Mouse (Mus musculus): ENCODE data around the gene Nebl. TPM values are rescaled to one million over a fixed set of nuclear protein-coding genes. Genes with fewer than 3 reads are reported as not detected.

The Nebl gene
- total RNA-seq (2021), result 1 to 10 TPM; 1.4 to 2.3 TPM
- long read RNA-seq, experiment 1, result 0 reads
- long read RNA-seq, experiment 2, partial matches to known transcripts, result 0 of 1 reads
- long read RNA-seq, experiment 2, other reads (novel, unspliced or antisense), result 0 of 1 reads

DNA sequence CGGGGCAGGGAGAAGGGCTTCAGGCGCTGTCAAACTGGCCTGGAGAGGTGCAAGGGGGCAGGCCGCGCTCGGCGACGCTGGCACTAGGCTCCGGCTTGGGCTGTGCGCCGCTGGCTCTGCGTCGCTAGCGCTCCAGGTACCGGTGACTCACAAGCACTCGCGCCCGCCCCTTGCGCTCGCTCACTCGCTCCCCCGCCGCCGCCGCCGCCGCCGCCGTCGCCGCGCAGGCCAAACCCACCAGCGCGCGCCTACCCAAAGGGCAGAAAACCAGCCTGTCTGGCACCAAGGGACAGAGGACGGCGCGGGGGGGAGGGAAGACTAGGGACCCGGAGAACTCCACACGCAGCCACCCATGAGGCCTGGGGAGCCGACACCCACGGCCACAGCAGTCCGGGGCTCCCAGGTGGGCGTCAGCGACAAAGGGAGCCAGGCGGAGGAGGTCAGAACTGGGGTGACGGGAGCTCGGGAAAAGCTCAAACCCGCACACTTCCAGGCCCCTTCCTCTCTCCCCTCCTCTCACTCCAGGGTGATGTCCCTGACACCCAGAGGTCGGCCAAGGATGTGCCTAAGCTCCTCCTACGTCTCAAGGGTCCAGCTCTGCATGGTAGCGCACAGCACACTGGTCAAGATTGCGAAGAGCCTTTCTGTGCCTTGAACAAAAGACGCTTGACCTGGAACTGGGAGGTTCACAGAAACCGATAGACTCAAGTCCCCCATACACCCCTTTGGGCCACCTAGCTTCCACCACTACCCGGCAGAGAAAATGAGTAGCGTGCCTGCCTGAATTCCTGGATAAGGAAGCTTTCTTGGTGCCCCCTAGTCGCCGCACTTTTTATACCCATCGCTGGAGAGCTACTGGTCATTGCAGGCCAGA lies at the start of gene Nebl:
Gene Nebl (minus strand): TSS at position 508 of the 874 bp plus-strand sequence.
- intact Hi-C loops (cut with DNase I), result no loop called here
- DNase-seq, result no peak

DNA sequence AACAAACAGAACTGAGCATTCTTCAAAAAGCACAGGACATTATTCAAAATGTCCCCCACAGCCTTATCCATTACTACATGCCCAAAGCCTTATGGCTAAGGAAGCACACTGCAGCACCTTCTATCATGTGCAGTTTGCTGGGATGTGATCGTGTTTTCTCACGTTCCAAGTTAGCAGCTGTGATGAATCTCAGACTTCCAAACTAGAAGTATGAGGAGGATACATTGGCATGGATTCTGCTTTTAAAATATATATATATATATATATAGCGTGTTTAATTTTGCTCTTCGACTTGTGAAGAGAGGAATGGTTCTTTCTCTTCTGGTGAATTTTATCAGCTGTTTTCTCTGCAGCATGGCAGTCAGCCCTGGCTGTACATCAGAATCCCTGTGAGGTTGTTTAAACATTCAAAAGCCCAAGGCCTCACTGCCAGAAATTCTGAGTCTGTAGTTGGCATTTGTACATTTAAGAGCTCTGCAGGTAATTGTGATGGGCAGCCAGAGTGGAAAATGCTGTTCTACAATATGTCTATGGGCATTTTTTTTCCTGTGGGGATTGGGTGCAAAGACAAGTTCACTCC lies 39.1 kb upstream of the Nebl start:
- DNase-seq, result no peak
- intact Hi-C loops (cut with DNase I), result no loop called here

DNA sequence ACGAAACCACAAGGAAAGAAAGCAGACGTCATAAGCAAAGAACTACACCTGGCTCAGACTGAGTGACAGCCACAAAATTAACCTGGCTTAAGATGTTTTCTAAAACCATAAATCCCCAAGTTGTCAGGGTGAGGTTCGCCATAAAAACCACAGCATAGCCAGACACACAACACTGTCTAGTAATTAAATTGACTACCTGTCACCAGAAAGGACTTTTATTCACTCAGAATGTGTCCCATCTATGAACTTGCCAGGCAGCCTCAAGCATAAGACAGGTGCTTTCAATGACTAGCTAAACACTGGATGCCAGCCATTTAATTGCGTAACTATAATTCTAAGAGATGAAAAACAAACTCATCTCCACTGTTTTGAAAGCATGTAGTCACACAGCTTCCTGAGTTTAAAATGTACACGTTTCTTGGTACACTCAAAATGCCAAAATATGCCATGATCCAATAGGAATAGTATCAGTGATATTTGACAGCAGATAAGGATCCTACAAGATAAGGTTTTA lies 38.0 kb upstream of the Nebl start:
- intact Hi-C loops (cut with DNase I), result no loop called here
- DNase-seq, result no peak

DNA sequence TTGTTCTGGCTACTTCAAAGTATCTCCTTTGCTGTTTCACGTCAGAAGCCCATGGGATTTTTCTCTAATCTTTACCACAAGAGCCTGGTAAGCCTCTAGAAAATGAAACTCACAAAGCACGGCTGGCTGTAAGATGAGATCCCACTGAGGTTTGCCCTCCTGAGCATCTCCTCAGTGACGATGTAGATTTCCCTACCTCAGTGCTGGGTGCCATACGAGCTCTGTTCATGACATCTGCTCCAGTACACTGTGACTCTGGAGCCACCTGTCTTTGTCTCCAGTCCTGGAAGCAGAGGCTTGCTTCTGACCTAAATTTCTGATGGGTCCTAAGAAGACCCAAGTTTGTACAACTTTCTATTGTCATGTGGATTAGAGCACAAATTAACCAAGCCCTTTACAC lies 25.0 kb upstream of the Nebl start:
- intact Hi-C loops (cut with DNase I), result no loop called here

DNA sequence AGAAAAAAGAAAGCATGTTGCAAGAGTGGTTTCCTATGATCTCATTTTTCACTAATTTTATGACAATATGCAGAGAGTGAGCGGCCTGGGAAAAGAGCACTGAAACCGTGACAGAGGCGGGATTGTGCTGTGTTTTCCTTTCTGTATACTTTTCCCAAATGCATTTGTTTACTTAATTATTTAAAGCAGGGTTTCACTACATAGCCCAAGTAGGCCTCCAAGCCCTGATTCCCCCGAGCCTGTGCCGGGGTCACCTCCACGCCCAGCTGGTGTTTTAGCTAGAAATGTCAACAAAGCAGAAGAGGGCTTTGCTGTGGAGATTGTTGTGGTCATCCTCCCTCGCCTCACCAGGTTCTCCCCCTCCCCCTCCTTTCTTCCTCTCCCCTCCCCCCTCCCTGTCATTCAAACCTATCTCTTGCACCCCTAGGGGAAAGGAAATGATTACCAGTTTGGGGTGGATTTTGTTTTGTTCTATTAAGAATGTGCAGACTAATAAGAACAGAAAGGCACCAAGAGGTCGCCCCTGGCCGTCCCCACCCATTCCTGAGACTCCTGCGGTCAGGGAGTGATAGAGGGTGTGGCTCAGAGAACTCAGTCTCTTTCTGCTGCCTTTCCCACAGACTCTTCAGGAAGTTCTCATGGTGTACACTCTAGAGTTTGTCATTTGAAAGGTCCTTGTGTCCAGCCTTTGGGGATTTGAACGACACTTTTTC lies 10.9 kb upstream of the Nebl start:
- DNase-seq, result no peak
- intact Hi-C loops (cut with DNase I), result no loop called here

More for the DNA sequence above, 25.0 kb upstream of the Nebl start:
- DNase-seq, result no peak

DNA sequence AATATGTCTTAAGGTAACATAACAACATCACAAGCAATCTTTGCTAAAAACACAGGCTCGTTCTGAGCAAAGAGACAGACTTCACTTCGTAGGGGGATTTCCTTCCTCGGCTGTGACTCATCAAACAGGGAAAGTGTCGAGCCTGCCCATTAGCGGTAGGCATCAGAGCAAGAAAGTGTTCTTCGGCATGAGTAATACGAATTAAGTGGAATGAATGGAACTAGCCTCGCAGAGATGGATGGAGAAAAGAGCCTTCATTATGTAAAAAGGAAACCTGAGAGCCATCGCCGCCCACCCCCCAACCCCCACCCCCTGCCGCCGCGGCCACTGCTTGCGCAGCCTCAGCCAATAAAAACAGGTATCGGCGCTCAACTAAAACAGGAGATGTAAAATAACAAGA lies 10.3 kb upstream of the Nebl start:
- intact Hi-C loops (cut with DNase I), result no loop called here
- DNase-seq, result no peak

DNA sequence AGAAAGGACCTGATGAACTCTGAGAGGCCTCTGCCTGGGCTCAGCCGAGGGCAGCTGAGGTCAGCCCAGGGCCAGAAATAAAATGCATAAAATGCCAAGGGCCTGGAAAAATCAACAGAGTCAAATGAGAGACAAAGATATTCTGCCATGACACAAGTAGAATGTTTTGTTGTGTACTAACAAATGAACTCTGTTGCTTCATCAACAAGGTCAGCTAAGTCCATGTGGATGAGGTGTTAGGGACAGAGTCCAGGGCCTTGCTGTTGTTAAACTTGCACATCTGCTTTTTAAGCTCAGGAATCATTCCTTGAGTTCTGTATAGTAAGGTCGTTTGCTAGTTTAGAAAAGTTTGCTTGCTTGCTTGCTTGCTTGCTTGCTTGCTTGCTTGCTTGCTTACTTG lies 9.2 kb upstream of the Nebl start:
- intact Hi-C loops (cut with DNase I), result no loop called here
- DNase-seq, result no peak

DNA sequence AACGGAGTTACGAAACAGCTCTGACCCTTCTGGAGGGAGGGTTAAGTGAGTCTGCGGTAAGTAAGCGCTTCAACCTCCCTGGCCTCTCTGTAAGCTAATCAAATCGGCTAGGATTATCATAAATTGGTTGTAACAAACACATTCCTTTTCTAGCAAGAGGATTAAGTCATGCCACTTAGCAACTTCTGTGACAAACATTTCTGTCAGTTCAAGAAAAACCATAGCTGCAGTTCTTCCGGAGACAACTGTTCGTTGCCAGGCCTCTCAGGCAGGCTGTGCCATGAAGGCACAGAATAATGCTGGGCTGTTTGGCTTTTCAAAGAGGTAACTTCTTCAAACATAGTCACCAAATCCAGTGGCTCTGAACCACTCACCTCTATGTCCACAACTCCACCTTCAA lies 946 bp upstream of the Nebl start:
- intact Hi-C loops (cut with DNase I), result no loop called here
- no peak for DNase-seq

DNA sequence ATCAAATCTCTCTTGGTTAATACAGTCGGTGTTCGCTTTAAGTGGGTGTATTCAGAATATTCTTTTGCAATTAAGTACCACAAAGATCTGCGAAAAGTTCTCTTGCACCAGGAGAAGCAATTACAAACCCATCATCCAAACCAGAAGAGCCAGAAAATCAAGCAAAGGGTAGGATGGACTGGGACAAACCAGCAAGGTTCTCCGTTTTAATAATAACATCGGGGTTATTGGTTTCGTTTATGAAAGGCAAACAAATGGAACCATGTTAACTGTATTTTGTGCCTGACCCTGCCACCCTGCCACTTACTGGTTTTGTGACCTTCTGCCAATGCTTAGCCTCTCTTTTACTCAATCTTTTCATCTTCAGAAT lies 552 bp upstream of the Nebl start:
- intact Hi-C loops (cut with DNase I), result no loop called here
- DNase-seq, result no peak

DNA sequence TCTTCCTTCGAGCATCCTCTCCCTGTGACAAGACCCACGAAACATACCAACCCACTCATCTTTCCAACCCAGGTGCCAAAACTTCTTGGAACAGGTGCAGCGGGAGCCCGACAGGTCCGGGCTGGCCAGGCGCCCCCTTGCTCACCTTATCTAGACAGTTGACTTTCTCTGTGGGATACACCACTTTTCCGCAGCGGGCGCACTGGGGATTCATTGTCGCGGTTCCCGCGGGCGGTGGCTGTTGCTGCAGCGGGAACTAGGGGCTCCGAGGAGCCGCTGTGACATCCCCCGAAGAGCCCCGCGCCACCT lies 662 bp downstream of the Nebl start:
- no peak for DNase-seq
- intact Hi-C loops (cut with DNase I), result no loop called here

DNA sequence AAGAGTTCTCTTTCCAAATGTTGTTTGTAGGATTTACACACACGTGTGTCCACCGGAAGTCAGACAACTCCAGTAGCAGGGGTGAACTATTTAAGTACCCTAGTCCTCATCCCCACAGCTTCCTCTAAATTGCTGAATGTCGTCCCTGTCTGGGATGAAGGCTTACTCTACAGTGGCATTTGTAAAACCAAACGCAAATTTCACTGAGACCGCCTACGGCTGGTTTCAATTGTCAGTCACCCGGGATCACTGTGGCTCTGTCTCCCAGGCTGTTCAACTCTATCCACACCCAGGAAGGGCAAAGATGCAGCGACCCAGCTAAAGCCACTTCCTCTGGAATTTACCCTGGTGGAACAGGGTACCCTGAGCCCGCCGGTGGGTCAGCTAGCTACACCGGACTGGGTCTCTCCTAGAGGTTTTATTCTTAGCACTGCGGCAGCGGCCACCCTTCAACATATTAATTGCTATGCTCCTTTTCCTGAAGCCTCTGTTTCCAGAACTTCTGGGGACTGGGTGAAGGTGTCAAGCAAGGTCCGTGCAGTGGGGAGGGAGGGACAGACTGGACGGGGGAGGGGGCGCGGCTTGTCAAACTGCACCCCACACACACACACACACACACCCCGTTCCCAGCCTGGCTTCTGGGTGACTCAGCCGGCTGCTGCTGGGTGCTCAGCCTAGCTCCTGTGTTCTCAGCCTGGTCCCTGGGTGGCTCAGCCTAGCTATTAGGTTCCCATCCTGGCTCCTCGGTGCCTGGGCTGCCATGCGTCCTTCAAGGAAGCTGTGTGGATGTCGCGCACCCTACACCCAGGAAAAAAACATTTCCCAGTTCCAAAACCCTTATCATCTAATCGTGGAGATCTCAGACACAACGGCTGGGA lies 1.3 kb downstream of the Nebl start:
- intact Hi-C loops (cut with DNase I), result no loop called here

DNA sequence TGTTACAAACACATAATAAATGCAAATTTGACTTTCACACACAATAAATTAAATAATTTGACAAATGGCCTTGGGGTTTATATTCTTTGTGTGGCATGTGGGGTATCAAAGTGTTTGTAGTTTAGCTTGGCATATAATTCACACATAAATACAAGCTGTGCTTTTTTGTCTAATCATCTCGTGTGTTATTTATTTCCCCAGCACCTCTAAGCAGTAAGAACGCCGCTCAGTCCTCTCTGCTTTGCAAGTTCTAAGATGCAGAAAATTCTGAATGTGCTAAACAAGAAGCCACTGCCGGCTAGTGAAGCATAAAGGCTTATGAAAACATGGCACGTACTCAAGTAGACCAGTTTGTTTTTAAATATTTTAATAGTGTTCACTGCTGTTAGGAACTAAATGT lies 6.9 kb downstream of the Nebl start:
- intact Hi-C loops (cut with DNase I), result no loop called here
- DNase-seq, result no peak

More for the DNA sequence above, 1.3 kb downstream of the Nebl start:
- DNase-seq, result no peak

DNA sequence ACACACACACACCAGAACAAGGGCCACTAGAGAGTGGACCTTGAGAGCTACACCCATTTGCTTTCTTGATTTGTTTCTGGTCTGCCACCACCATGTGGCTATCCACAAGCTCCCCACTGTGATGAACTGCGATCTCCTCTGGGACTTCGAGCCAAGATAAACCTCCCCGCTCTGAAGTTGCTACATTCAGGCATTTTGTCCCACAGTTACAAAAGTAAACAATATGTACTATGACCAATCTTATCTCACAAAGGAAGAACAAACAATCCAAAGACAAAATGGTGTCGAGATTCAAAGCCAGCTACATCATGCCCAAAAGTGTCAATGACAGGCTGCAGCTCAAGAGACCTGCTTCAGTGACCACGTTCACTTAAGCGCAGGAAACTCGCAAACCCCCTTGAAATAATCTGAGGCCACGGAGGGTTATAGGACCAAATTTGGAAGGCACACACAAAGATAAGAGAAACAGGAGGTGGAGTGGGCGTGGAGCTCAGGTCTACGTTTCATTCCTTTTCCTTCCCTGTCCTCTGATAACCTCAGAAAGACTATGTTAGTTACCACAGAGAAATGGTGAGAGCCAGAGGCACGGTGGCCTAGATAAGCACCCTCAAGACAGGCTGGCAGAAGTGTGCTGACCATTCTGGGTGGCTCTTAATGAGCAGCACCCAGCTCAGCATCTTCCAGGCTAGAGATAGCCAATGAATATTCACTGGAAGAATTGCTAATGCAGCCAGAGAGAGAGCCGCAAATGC lies 7.8 kb downstream of the Nebl start:
- no peak for DNase-seq
- intact Hi-C loops (cut with DNase I), result no loop called here

DNA sequence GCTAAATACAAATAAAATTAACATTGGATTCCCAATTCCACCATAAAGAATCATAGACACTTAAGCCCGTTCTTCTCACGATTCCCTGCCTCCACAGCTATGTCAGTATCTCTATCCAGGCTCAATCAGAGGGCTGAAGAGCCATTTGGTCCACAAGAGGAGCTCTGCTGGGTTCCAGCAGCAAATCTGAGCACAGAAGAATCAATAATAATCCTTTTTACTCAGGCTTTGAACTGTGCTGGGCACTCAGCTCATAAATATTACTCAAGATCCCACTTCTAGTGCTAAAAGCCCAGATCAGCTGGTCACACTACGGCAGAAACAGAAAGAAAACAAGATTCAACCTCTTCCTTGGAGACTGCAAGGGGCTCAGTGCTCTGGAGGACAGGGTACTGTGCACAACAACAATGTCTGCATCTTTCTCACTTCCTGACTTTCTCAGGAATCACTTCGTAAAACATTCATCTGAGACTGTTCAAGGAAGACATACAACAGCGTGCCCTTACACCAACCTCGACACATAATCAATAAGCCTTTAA lies 10.0 kb downstream of the Nebl start:
- intact Hi-C loops (cut with DNase I), result no loop called here

DNA sequence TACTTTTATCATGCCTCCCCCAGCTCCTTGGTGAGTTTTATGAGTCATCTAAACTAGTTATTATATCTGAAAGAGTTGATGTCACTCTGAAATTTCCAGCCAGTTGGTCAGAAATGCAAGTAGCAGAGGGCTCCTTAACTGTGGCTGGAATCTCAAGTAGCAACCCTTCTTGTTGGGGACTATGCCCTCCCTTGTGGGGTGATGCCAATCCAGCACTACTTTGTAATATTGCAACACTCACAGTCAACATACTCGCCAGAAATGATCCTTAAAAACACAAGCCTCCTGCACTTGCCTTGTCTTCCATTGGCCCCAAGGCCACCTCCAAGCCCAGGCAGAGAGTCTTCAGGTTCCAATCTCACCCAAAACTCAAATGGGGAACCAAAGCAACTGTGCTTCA lies 13.0 kb downstream of the Nebl start:
- no peak for DNase-seq
- intact Hi-C loops (cut with DNase I), result no loop called here

More for the DNA sequence above, 10.0 kb downstream of the Nebl start:
- no peak for DNase-seq

DNA sequence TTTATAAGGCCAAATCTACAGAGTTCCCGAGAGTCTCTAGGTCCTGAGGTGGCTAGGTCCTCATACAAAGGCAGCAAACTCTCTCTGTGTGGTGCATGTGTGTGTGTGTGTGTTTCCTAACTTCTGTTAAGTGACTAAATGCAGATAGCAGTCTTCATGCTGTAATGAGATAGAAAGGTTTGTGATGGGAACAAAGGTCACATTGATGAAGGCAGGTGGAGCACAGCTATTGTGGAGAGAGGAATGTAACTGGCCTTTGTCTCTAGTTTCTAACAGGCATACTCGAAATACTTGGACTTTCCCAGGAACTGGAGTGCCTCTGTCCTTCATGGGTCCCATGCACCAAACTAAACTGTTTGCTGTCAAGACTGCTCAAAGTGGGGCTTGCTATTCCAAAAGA lies 14.1 kb downstream of the Nebl start:
- no peak for DNase-seq
- intact Hi-C loops (cut with DNase I), result no loop called here

DNA sequence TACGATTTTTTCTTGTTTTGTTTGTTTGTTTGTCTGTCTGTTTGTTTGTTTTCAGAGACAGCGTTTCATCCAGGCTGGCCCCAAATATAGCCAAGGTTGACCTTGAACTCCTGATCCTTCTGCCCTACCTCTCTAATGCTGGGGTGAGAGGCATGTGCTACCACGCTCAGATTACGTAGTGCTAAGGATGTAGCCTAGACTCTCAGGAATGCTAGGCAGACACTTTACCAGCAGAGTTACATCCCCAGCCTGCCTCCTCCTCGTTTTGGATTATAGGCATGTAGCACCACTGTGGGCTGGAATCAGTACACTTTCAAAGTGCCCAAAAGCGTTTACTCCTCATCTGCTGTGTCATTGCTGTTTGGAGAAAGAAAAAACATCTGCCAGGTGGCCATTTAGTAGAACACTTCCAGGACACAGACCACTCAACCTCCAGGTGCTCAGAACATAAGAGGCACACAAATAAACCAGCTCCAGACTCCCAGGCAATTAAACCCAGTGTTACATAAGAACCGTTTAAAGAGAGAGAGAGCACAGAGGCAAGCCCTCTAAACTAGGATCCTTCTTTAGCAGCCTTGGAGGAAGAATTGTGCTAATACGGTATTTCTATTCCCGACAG lies 16.0 kb downstream of the Nebl start:
- intact Hi-C loops (cut with DNase I), result no loop called here
- DNase-seq, result no peak

DNA sequence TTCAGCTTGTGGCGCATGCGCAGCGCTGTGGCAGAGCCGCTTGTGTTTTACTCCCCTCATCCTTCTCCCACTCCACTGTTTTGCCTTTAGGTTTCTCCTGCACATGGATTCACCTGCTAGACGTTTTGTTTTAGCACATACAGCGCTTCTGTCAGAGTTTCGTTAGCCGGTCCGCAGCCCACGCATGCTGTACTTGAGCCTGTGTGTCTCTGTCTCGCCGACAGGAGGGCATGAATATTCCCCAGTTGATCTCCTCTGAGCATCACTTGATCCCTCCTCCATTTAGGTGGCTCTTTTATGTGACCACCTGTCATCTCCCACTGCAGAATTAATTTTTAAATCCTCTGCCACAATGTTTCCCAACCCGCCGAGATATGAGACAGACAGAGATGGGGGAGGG lies 16.6 kb downstream of the Nebl start:
- intact Hi-C loops (cut with DNase I), result no loop called here
- DNase-seq, result no peak

DNA sequence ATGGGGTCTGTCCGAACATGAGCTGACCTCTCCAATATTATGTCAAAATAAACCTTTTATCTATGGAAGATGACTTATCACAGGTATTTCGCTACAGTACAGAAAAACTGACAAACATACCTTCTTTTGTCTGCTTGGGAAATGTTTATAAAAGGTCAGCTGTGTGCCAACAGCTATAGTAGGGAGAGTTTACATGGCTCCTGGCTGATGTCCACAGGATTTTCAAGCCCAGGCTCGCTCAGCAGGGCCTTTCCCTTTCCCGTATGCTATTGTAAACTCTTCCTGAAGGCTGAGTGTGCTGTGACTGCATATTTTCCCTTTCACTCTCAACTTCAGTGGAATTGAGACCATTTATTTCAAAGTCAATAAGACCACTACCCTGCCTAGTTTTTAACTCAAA lies 17.1 kb downstream of the Nebl start:
- DNase-seq, result no peak
- intact Hi-C loops (cut with DNase I), result no loop called here
